Mouse (Mus musculus) midbrain, postnatal 0 days (tissue): ENCODE measurements around the gene Vax1. TPM values are rescaled to one million over a fixed set of nuclear protein-coding genes. Genes with fewer than 3 reads are reported as not detected.
A peak's percentile ranks its signal among the peaks of the same experiment; 100 is the strongest.

Experiments
- ATAC-seq: fragments of 200-750 bp; cut with Nextera tagmentation; 2 replicates; pipeline ENCODE4 v1.8.0; 2017; ENCODE audit warnings: moderate number of reproducible peaks, mild to moderate bottlenecking, moderate TSS enrichment, moderate library complexity; ENCODE audit not compliant: low FRiP score
- DNase-seq: peaks from one replicate; pipeline ENCODE4 v3.0.0-alpha.2; 2015; ENCODE audit warnings: low spot score
- H3K27ac ChIP-seq: fragments of 300-500 bp; sonication (generic); 2 replicates; pipeline ENCODE4 v1.5.1; 2014; ENCODE audit warnings: low read depth, mild to moderate bottlenecking, low read length, mixed read lengths
- H3K27me3 ChIP-seq: fragments of 300-500 bp; sonication (generic); 2 replicates; pipeline ENCODE4 v1.6.1; 2014; ENCODE audit warnings: low read length, control low read depth, mixed read lengths; ENCODE audit not compliant: insufficient read depth
- H3K36me3 ChIP-seq: fragments of 300-500 bp; sonication (generic); 2 replicates; pipeline ENCODE4 v1.6.1; 2014; ENCODE audit warnings: low read length, control low read depth, mixed read lengths; ENCODE audit not compliant: insufficient read depth
- H3K4me1 ChIP-seq: fragments of 300-500 bp; sonication (generic); 2 replicates; pipeline ENCODE4 v1.6.1; 2014; ENCODE audit warnings: mild to moderate bottlenecking, control low read depth, antibody characterized with exemption, low read length, mixed read lengths; ENCODE audit not compliant: insufficient read depth
- H3K4me2 ChIP-seq: fragments of 300-500 bp; sonication (generic); 2 replicates; pipeline ENCODE4 v1.6.1; 2014; ENCODE audit warnings: low read depth, mild to moderate bottlenecking, low read length, mixed read lengths; ENCODE audit not compliant: poor library complexity, severe bottlenecking
- H3K4me3 ChIP-seq: fragments of 300-500 bp; sonication (generic); 2 replicates; pipeline ENCODE4 v1.5.1; 2014; ENCODE audit warnings: low read depth, mild to moderate bottlenecking, low read length, moderate library complexity
- H3K9ac ChIP-seq: fragments of 300-500 bp; sonication (generic); replicated peaks from 2 replicates; pipeline ENCODE4 v1.6.1; 2014; ENCODE audit warnings: mild to moderate bottlenecking, low read length, moderate library complexity, mixed read lengths; ENCODE audit not compliant: poor library complexity, severe bottlenecking
- H3K9me3 ChIP-seq: fragments of 300-500 bp; sonication (generic); 2 replicates; pipeline ENCODE4 v1.6.1; 2016; ENCODE audit warnings: low read length, control low read depth
- CTCF ChIP-seq: IDR thresholded peaks from 2 replicates; pipeline ENCODE4 v1.5.1; 2016; ENCODE audit warnings: antibody characterized with exemption, mild to moderate bottlenecking
- WGBS: fragments of 180-500 bp; shearing (Covaris S2); extraction: QIAGEN DNeasy Blood & Tissue Kit; methylation state at CpG from one replicate; pipeline ENCODE4 v1.1.7; 2014; 5-methylcytosine and 5-hydroxymethylcytosine counted together
- polyA plus RNA-seq: library from polyadenylated mRNA; unstranded; fragments of >200 nt; fragmentation: Nextera tagmentation; extraction: Ambion mirVana; gene quantifications from 2 replicates; pipeline ENCODE4 v1.2.1, GENCODE M21; 2015
- total RNA-seq: library from RNA; depleted of rRNA; stranded (reverse); fragments of >200 nt; gene quantifications from 2 replicates; pipeline ENCODE4 v1.2.3, GENCODE M21; 2014; rRNA removed

Gene Vax1
- total RNA-seq: not detected in 2 replicates
- 0.91 and 2.2 TPM in 2 replicates for polyA plus RNA-seq

- Histone ChIP-seq H3K36me3 (no peaks in the 10 kb centered on the region), H3K27ac (no peak within 1 kb of the TSS), H3K9ac (no peak within 1 kb of the TSS), H3K4me1 (0 out of 2 replicates have a peak, but pooled peaks cover 2% of the 10 kb centered on the region), H3K4me3 (peak within 1 kb of the TSS; percentile 8), H3K27me3 (peaks cover 83% of the 10 kb centered on the region), H3K4me2 (peak within 1 kb of the TSS; percentile 7; the same call in 1 of the 2 replicates), H3K9me3 (no peaks in the 10 kb centered on the region)
- ATAC-seq (no peak), DNase-seq (no peak)
- under 1% methylated on average over 54 of the region's 54 CpGs for WGBS
- no peak for TF ChIP-seq CTCF
These were observed at the start of gene Vax1 for GRCm38 (mm10) chr19:59169936-59170765. Vax1 (minus strand) TSS chr19:59170056.

- Histone ChIP-seq H3K27ac (no peak within 1 kb of the TSS), H3K4me2 (no peak within 1 kb of the TSS), H3K27me3 (peaks cover 7% of the 10 kb centered on the region; the same call in 1 of the 2 replicates), H3K36me3 (no peaks in the 10 kb centered on the region), H3K4me3 (no peak within 1 kb of the TSS), H3K9ac (no peak within 1 kb of the TSS), H3K4me1 (no peaks in the 10 kb centered on the region), H3K9me3 (no peaks in the 10 kb centered on the region)
- no peak for DNase-seq
- TF ChIP-seq CTCF: no peak
- ATAC-seq: no peak
- 91% methylated on average over 8 of the region's 8 CpGs for WGBS
These were observed 49.1 kb upstream of the Vax1 start, which contains the start of gene Kcnk18 for GRCm38 (mm10) chr19:59218991-59219390. Kcnk18 (plus strand) TSS chr19:59219214.

GRCm38 (mm10) chr19:59216891-59217290 lies 47.0 kb upstream of the Vax1 start:
- Histone ChIP-seq H3K4me1 (no peaks in the 10 kb centered on the region), H3K4me2 (no peak overlapping the region), H3K9ac (no peak overlapping the region), H3K4me3 (no peak overlapping the region), H3K27ac (no peak overlapping the region), H3K27me3 (peaks cover 7% of the 10 kb centered on the region; the same call in 1 of the 2 replicates), H3K36me3 (no peaks in the 10 kb centered on the region), H3K9me3 (no peaks in the 10 kb centered on the region)
- WGBS: 77% methylated on average over 3 of the region's 3 CpGs
- ATAC-seq (no peak), DNase-seq (no peak)
- TF ChIP-seq CTCF: no peak

GRCm38 (mm10) chr19:59208986-59209385 lies 39.1 kb upstream of the Vax1 start:
- no peak for ATAC-seq
- H3K4me1 ChIP-seq: no peaks in the 10 kb centered on the region
- H3K27ac ChIP-seq: no peak overlapping the region
- H3K9me3 ChIP-seq: no peaks in the 10 kb centered on the region
- H3K36me3 ChIP-seq: no peaks in the 10 kb centered on the region
- H3K4me2 ChIP-seq: no peak overlapping the region
- peaks cover 5% of the 10 kb centered on the region for H3K27me3 ChIP-seq
- 68% methylated on average over 2 of the region's 2 CpGs for WGBS
- no peak for DNase-seq
- no peak overlapping the region for H3K4me3 ChIP-seq
- no peak overlapping the region for H3K9ac ChIP-seq
- no peak for TF ChIP-seq CTCF

GRCm38 (mm10) chr19:59208475-59208874 lies 38.6 kb upstream of the Vax1 start:
- ATAC-seq (no peak), DNase-seq (peak; percentile 87)
- H3K9me3 ChIP-seq: no peaks in the 10 kb centered on the region
- H3K36me3 ChIP-seq: no peaks in the 10 kb centered on the region
- no peak overlapping the region for H3K4me2 ChIP-seq
- peak; percentile 96 for TF ChIP-seq CTCF
- H3K27me3 ChIP-seq: peaks cover 5% of the 10 kb centered on the region
- no peak overlapping the region for H3K9ac ChIP-seq
- H3K4me1 ChIP-seq: no peaks in the 10 kb centered on the region
- WGBS: 32% methylated on average over 5 of the region's 5 CpGs
- no peak overlapping the region for H3K27ac ChIP-seq
- H3K4me3 ChIP-seq: no peak overlapping the region

GRCm38 (mm10) chr19:59198161-59198560 lies 28.3 kb upstream of the Vax1 start:
- H3K4me2 ChIP-seq: no peak overlapping the region
- 44% methylated on average over 7 of the region's 7 CpGs for WGBS
- ATAC-seq (no peak), DNase-seq (no peak)
- no peak overlapping the region for H3K4me3 ChIP-seq
- peaks cover 40% of the 10 kb centered on the region for H3K27me3 ChIP-seq
- H3K27ac ChIP-seq: no peak overlapping the region
- no peaks in the 10 kb centered on the region for H3K9me3 ChIP-seq
- no peaks in the 10 kb centered on the region for H3K4me1 ChIP-seq
- no peak overlapping the region for H3K9ac ChIP-seq
- TF ChIP-seq CTCF: peak; percentile 68
- no peaks in the 10 kb centered on the region for H3K36me3 ChIP-seq
